24 mouse cellular contexts compared by ENCODE assay signal in genomic region chr10:45025184-45025583, GRCm38 (mm10). TPM values are rescaled to one million over a fixed set of nuclear protein-coding genes. Genes with fewer than 3 reads are reported as not detected.
DNase-seq lines count a peak whose midpoint lies in the region; ATAC-seq and TF ChIP-seq lines count a peak whose summit lies in the region.
"Had no signal": no experiment of that assay in that cellular context is flagged by ENCODE, and none has a peak within 500 bp of the region (broad histone marks: within the 10 kb centered on the region; RNA-seq: fewer than 3 reads in every experiment).

No protein-coding gene starts in this region.

- ATAC-seq in hindbrain, embryonic 12.5 days (ENCODE audit: low FRiP score): no peak
- peak; percentile 44; the same call in 1 of the 2 replicates for ATAC-seq in embryonic facial prominence, embryonic 14.5 days (ENCODE audit: low read depth)
- 0 out of 2 replicates have a peak, but pooled peaks have one; percentile 37 for ATAC-seq in limb, embryonic 14.5 days (ENCODE audit: low FRiP score, low read depth)
- no peak for ATAC-seq in inflammation-experienced regulatory T-cells, adult 6 months
- ATAC-seq: activated CD4-positive, CD25-positive, alpha-beta regulatory T cell, adult 4 months; CD4-positive, CD25-positive, alpha-beta regulatory T cell, adult 4 months; forebrain, postnatal 0 days; intestine, embryonic 16.5 days had no signal

- H3K9me3 ChIP-seq in hindbrain, embryonic 10.5 days: no peaks in the 10 kb centered on the region
- no peaks in the 10 kb centered on the region for H3K9me3 ChIP-seq in hindbrain, embryonic 12.5 days (replicated peaks)
- H3K9me3 ChIP-seq in embryonic facial prominence, embryonic 14.5 days (ENCODE audit: control insufficient read depth, low read length): no peaks in the 10 kb centered on the region
- no peaks in the 10 kb centered on the region for H3K9me3 ChIP-seq in limb, embryonic 14.5 days (ENCODE audit: control insufficient read depth, low read length)
- H3K9me3 ChIP-seq: forebrain, embryonic 10.5 days; heart, embryonic 13.5 days; limb, embryonic 12.5 days; liver, embryonic 13.5 days; lung, embryonic 15.5 days; midbrain, embryonic 12.5 days had no signal

- 40% methylated on average over 4 of the region's 4 CpGs for WGBS in hindbrain, embryonic 10.5 days
- WGBS in hindbrain, embryonic 12.5 days: 16% methylated on average over 4 of the region's 4 CpGs
- 29% methylated on average over 4 of the region's 4 CpGs for WGBS in embryonic facial prominence, embryonic 14.5 days
- WGBS in limb, embryonic 14.5 days: 9% methylated on average over 4 of the region's 4 CpGs
- WGBS in lung, adult 2 months: 62% methylated on average over 4 of the region's 4 CpGs

- H3K4me1 ChIP-seq in hindbrain, embryonic 10.5 days (replicated peaks): peaks cover 9% of the 10 kb centered on the region
- H3K4me1 ChIP-seq in hindbrain, embryonic 12.5 days: peaks cover 4% of the 10 kb centered on the region; the same call in 1 of the 2 replicates
- no peaks in the 10 kb centered on the region for H3K4me1 ChIP-seq in embryonic facial prominence, embryonic 14.5 days (ENCODE audit: control insufficient read depth, insufficient read depth, low read length)
- no peaks in the 10 kb centered on the region for H3K4me1 ChIP-seq in limb, embryonic 14.5 days (ENCODE audit: control insufficient read depth, insufficient read depth, low read length)
- H3K4me1 ChIP-seq in lung, adult 2 months (ENCODE audit: control insufficient read depth, insufficient read depth, low read length): 0 out of 2 replicates have a peak, but pooled peaks cover 2% of the 10 kb centered on the region
- H3K4me1 ChIP-seq: limb, embryonic 12.5 days; liver, embryonic 13.5 days; lung, embryonic 15.5 days; midbrain, embryonic 12.5 days had no signal

- H3K9ac ChIP-seq in hindbrain, embryonic 12.5 days: no peak overlapping the region
- no peak overlapping the region for H3K9ac ChIP-seq in embryonic facial prominence, embryonic 14.5 days (ENCODE audit: low read depth, low read length)
- no peak overlapping the region for H3K9ac ChIP-seq in limb, embryonic 14.5 days (ENCODE audit: low read depth, low read length, severe bottlenecking)
- H3K9ac ChIP-seq: forebrain, postnatal 0 days; heart, embryonic 13.5 days; limb, embryonic 12.5 days; liver, embryonic 13.5 days; lung, embryonic 15.5 days; midbrain, embryonic 12.5 days had no signal

- no peak overlapping the region for H3K4me2 ChIP-seq in hindbrain, embryonic 12.5 days (replicated peaks)
- H3K4me2 ChIP-seq in embryonic facial prominence, embryonic 14.5 days (ENCODE audit: low read depth, low read length): no peak overlapping the region
- H3K4me2 ChIP-seq in limb, embryonic 14.5 days (replicated peaks; ENCODE audit: low read depth, low read length, severe bottlenecking): no peak overlapping the region
- H3K4me2 ChIP-seq: heart, embryonic 13.5 days; limb, embryonic 12.5 days; liver, embryonic 13.5 days; lung, embryonic 15.5 days; midbrain, embryonic 12.5 days had no signal

- no peak for TF ChIP-seq POLR2A in limb, embryonic 14.5 days (IDR thresholded peaks at IDR 0.05; ENCODE audit: borderline replicate concordance, extremely low read depth, insufficient read depth, insufficient read length)
- TF ChIP-seq POLR2A in lung, adult 2 months (IDR thresholded peaks at IDR 0.05; ENCODE audit: borderline replicate concordance, extremely low read depth, low read depth, low read length): no peak

- H3K4me3 ChIP-seq in hindbrain, embryonic 10.5 days: no peak overlapping the region
- no peak overlapping the region for H3K4me3 ChIP-seq in hindbrain, embryonic 12.5 days
- H3K4me3 ChIP-seq in embryonic facial prominence, embryonic 14.5 days (ENCODE audit: low read depth, low read length): no peak overlapping the region
- no peak overlapping the region for H3K4me3 ChIP-seq in limb, embryonic 14.5 days (replicated peaks; ENCODE audit: low read length)
- no peak overlapping the region for H3K4me3 ChIP-seq in lung, adult 2 months (replicated peaks; ENCODE audit: extremely low read depth, low read depth, low read length)
- H3K4me3 ChIP-seq: forebrain, embryonic 10.5 days; heart, embryonic 13.5 days; limb, embryonic 12.5 days; liver, embryonic 13.5 days; lung, embryonic 15.5 days; midbrain, embryonic 12.5 days had no signal

- H3K27me3 ChIP-seq in hindbrain, embryonic 10.5 days (ENCODE audit: insufficient read depth, poor library complexity, severe bottlenecking): no peaks in the 10 kb centered on the region
- no peaks in the 10 kb centered on the region for H3K27me3 ChIP-seq in hindbrain, embryonic 12.5 days
- H3K27me3 ChIP-seq in embryonic facial prominence, embryonic 14.5 days (replicated peaks; ENCODE audit: control insufficient read depth, insufficient read depth, low read length): no peaks in the 10 kb centered on the region
- H3K27me3 ChIP-seq in limb, embryonic 14.5 days (ENCODE audit: control insufficient read depth, insufficient read depth, low read length): no peaks in the 10 kb centered on the region
- H3K27me3 ChIP-seq: heart, embryonic 13.5 days; limb, embryonic 12.5 days; liver, embryonic 13.5 days; lung, embryonic 15.5 days; midbrain, embryonic 12.5 days had no signal

- no peak for TF ChIP-seq CTCF in lung, adult 2 months (IDR thresholded peaks at IDR 0.05; ENCODE audit: insufficient read depth, low read length)

- H3K27ac ChIP-seq in hindbrain, embryonic 10.5 days: no peak overlapping the region
- H3K27ac ChIP-seq in hindbrain, embryonic 12.5 days: no peak overlapping the region
- no peak overlapping the region for H3K27ac ChIP-seq in embryonic facial prominence, embryonic 14.5 days (replicated peaks; ENCODE audit: low read depth, low read length)
- H3K27ac ChIP-seq in limb, embryonic 14.5 days (replicated peaks; ENCODE audit: low read depth, low read length): no peak overlapping the region
- H3K27ac ChIP-seq: forebrain, embryonic 10.5 days; heart, embryonic 13.5 days; limb, embryonic 12.5 days; liver, embryonic 13.5 days; lung, embryonic 15.5 days; macrophage; midbrain, embryonic 12.5 days had no signal

- H3K36me3 ChIP-seq in hindbrain, embryonic 10.5 days: no peaks in the 10 kb centered on the region
- H3K36me3 ChIP-seq in hindbrain, embryonic 12.5 days: no peaks in the 10 kb centered on the region
- H3K36me3 ChIP-seq in embryonic facial prominence, embryonic 14.5 days (ENCODE audit: control insufficient read depth, insufficient read depth, low read length): no peaks in the 10 kb centered on the region
- H3K36me3 ChIP-seq in limb, embryonic 14.5 days (ENCODE audit: control insufficient read depth, insufficient read depth, low read length): no peaks in the 10 kb centered on the region
- H3K36me3 ChIP-seq: forebrain, embryonic 10.5 days; heart, embryonic 13.5 days; limb, embryonic 12.5 days; liver, embryonic 13.5 days; lung, embryonic 15.5 days; midbrain, embryonic 12.5 days had no signal

- peak; percentile 27 for DNase-seq in hindbrain, embryonic 10.5 days (ENCODE audit: low spot score)
- DNase-seq in embryo, embryonic 10 days (ENCODE audit: low spot score): peak; percentile 69
- DNase-seq in embryonic facial prominence, embryonic 14.5 days (ENCODE audit: low spot score): peak; percentile 37
- DNase-seq in limb, embryonic 14.5 days (ENCODE audit: low spot score): no peak
- DNase-seq in adrenal gland, postnatal 10 days: no peak
- DNase-seq in lung, adult 2 months: no peak
- DNase-seq: adrenal gland, postnatal 25 days; cerebellum, adult 11 months; cerebellum, postnatal 14 days; forebrain, postnatal 0 days; heart, adult 11 months; kidney, postnatal 25 days; liver, embryonic 13.5 days had no signal

RNA-seq across cellular contexts. Expression of gene Prep, which starts 41.8 kb away (rescaled TPM):
- polyA plus RNA-seq in hindbrain, embryonic 10.5 days (2016; fragmentation: Nextera tagmentation; extraction: Ambion mirVana): 34.0 and 38.3 TPM in 2 replicates
- 29.0 and 29.5 TPM in 2 replicates for polyA plus RNA-seq in hindbrain, embryonic 12.5 days (2016; fragmentation: Nextera tagmentation; extraction: Ambion mirVana)
- 19.0 and 21.7 TPM in 2 replicates for polyA plus RNA-seq in embryonic facial prominence, embryonic 14.5 days (2014; fragmentation: Nextera tagmentation; extraction: Ambion mirVana)
- 14.8 and 15.1 TPM in 2 replicates for polyA plus RNA-seq in limb, embryonic 14.5 days (2012; rRNA removed)
- polyA plus RNA-seq in limb, embryonic 14.5 days (2014; fragmentation: Nextera tagmentation; extraction: Ambion mirVana): 18.8 and 19.9 TPM in 2 replicates
- 1 to 10 TPM; 1.9 to 5.7 (median 3.7) TPM for polyA plus RNA-seq in inflammation-experienced regulatory T-cells, adult 6 months (2017; shearing (Covaris generic))
- 10 to 100 TPM; 15.3 to 16.8 TPM for total RNA-seq in adrenal gland, postnatal 10 days (2021)
- polyA plus RNA-seq in lung, adult 2 months (2012; rRNA removed): 18.0 and 19.8 TPM in 2 replicates

Comparison
In these comparisons a context has a peak if more than half of its experiments do, and no peak if none do; other contexts are left out.
1. DNase-seq: peak in hindbrain, embryonic 10.5 days (single experiment), embryo, embryonic 10 days (single experiment) and embryonic facial prominence, embryonic 14.5 days (single experiment); none in limb, embryonic 14.5 days (single experiment), adrenal gland, postnatal 10 days (single experiment) and lung, adult 2 months (single experiment).
2. ATAC-seq: peak in embryonic facial prominence, embryonic 14.5 days (single experiment) and limb, embryonic 14.5 days (single experiment); none in hindbrain, embryonic 12.5 days (single experiment) and inflammation-experienced regulatory T-cells, adult 6 months (single experiment).